Mouse (Mus musculus) kidney, postnatal 14 days (tissue): ENCODE results near the gene Top2b.
A peak's percentile ranks its signal among the peaks of the same experiment; 100 is the strongest.

Experiments
- DNase-seq: peaks from one replicate; pipeline ENCODE4 v3.0.0; 2022; ENCODE audit warnings: mixed read lengths

Top2b gene

DNA sequence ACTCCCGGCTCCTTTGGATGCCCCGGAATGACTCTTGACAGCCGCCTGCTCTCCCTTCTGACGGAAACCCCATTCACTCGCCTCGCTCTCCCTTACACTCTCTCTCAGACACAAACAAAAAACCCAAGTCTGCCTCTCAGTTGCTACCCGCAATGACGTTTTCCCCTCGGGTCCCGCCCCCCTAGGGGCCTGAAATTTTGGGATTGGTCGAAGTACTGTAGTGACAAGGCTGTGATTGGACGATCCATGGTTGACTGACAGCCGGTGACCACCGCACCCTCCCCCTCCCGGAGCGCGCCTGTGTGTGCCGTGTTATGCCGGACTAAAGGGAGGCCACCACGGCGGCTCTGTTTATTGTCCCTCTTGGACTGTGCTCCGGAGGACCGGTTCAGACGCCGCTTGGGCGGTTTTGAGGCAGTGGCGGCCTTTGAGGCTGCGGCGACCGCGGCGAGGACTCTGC, at the start of gene Top2b:
Gene Top2b (plus strand): TSS at position 302 of the 460 bp plus-strand sequence.
- DNase-seq, result peak; percentile 98

DNA sequence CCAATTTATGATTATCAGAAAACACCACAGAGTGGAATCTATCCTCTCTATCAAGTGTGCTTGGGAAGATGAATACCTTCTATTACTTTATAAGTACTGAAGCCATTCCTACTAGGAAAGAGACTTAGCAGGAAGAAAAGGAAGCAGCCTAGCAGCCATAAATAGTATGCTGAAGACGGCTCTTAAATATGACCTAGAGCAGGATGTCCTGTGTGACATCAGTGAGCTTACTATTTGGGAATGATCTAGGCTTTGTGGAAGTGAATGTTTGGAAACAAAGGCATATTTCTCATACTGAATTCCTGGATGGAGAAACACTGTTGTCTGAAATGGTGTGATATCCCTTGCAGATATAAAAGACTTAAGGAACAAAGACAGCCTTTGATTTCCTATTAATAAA, 48.3 kb upstream of the Top2b start:
- DNase-seq, result peak; percentile 29

DNA sequence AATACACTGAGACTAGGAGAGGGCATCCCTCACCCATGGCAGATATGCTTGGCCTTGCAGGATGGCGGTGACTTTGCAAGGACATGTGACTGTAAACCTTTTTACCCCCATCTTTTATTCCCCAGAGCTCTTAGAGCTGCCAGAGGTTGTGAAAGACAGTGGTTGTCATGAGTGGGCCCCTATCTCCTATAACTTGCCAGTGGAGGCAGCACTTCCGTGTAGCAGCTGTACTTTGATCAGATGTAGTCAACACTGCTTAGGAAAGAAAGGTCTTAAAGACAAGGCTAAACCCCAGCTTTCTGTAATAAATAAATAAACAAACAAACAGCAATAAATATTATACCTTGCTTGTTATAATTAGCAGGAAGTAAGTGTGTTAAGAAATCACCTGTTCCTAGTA, 45.2 kb upstream of the Top2b start:
- DNase-seq, result no peak

DNA sequence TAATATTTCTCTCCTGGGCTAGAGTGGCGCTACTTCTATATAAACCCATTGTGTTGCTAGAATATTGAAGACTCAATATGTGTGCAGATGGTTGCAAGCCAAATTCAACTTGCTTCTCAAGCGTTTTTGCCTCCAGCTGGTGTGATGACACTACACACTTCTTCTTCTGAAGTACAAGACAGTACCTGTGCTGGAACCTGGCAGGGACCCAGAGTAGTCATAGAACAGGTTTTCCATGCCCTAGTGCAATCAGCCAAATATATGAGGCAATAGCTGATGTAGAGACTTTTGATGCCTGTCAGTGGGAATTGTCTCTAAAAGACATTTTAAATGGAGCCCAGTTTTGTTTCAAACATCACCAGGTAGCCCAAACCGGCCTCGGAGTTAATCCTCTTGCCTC, 40.6 kb upstream of the Top2b start:
- no peak for DNase-seq

DNA sequence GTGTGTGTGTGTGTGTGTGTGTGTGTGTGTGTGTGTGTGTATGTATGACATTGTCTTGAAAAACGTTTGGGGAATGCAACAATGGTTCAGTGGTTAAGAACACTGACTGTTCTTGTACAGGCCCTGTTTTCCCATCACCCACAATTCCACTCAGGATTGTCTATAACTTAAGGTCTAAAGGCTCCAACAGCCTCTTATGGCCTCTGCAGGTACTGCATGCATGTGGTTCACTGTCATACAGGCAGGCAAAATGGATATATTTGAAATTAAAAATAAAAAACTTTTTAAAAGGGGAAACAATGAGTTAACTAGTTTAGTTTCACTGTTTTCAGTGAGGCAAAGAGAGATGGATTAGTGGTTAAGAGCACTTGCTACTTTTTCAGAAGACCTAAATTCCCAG, 39.8 kb upstream of the Top2b start:
- DNase-seq, result no peak

DNA sequence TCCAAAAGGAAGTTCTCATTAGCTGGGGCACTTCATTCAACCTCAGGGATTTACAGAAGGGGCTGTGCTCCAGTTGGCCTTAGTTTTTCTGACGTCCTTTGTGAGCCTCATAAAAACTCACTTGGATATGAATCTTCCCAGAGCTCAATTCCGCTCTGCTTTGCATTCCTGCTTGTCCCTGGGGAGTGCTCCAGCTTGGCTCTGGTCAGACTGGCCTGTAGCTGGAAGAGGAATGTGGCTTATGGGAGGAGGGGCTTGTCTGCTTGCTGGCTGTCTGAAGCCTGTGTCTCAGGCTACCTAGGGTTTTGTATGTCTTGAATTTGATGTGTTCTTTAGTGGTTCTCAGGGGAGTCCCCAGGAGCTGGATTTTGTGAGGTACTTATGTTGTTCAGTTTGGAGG, 36.4 kb upstream of the Top2b start:
- DNase-seq, result peak; percentile 83

DNA sequence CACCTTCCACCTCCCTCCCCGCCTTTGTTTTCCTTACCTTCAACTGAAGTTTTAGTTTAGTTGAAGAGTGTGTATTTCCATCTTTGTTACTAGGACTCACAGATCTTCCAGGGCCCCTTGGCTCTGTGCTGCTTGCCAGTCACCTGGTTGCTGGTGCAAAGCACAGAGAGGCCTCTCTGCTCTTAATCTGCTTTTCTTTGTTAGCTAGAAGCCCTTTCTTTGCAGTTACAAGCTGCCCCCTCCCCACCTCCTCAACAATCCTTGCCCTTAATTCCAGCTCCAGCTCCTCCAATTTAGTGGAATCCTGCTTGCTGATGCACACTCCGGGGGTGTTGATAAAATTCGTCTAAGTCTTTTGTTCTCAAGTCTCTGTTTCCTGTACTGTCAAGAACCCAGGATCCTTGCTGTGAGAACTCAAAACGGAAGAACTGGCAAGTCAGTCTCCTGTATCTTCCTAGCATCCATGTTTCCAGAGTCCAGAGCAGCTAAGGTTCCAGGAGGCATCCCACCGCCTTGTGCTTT, 36.0 kb upstream of the Top2b start:
- DNase-seq, result no peak

DNA sequence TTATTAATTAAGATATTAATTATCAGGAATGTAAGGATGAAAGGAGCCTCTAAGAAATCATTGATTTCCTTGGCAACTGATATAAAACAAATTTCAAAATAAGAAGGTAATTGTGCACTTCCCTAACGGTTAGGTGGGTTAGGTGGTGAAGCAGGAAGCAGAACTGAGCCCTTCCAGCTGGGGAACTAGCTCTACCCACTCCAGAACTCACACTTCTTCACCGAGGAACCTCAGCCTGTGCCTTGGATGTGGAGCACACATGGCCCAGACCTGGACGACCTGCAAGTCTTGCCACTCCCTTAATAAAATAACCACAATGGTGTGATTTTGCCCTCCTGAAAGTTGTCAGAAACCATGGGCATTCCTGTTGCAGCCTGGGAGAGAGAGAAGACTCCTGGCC, 35.2 kb upstream of the Top2b start:
- no peak for DNase-seq

DNA sequence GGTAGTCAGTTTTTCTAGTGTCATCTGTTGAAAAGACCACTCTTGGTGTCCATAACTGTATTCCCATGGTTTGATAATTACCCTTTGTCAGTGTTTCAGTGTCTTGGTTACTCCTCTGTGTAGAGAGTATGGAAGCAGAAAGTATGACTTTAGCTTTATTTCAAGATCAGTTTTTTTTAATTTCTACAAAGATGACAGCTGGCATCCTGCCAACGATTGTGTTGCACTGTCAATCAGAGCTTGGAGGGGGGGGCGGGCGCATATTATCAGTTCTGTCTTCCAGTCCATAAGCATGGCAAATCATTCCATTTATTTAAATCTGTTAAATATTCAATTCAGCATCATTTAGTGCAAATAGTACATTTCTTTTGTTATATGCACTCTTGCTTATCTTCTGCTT, 30.7 kb upstream of the Top2b start:
- DNase-seq, result no peak

DNA sequence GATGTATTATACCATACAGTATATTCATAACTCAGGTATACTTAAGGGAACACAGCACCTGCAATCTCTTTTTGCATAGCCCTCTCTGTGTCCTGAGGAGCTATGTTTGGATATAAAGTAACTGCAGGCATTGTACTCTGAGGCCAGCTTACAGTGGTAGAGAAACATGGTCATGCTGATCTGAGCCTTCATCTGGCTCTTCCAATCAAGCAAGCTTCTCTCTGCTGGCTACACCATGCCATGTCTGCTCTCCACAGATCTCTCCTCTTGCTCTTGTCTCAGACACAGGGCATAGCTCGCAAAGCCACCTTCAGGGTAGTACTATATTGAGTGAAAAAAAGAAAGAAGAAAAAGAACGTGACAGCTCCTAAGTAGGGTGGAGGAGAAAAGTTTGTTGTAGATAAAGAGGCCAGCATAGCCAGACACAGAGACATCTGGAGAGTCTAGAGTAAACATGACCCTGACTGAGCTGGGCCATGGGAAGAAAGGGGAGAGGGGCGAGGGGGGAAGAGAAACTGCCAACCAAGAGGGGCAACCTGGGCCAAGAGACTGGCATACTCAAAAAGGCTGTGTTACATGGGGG, 29.1 kb upstream of the Top2b start:
- no peak for DNase-seq

DNA sequence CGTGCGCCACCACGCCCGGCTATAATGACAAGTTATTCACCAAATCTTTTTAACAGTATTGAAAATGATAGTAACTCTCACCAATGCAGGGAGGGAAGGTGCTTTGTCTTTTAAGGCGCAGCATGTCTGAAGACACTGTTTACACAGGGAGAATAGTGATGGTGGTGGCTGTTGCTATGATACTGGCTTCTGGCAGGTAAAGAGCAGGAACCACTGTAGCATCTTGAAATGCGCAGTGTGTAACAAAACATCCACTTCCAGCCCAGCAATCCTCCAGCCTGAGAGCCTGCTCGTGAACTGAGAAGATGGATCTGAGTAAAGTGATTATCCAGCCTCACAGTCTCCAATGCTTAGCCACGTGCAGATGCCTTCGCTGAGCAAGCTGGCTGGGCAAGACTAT, 17.5 kb upstream of the Top2b start:
- no peak for DNase-seq

DNA sequence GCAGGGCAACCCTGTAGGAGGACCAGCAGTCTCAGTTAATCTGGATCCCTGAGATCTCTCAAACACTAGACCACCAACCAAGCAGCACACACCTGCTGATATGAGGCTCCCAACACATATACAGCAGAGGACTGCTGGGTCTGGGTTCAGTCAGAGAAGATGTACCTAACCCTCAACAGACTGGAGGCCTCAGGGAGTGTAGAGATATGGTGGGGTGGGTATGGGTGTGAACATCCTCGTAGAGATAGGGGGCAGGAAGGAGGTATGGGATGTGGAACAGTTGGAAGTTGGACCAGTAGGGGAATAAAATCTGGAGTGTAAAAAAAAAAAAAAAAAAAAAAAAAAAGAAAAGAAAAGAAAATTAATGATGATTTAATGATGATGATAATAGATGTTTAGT, 5.3 kb upstream of the Top2b start:
- DNase-seq, result no peak

DNA sequence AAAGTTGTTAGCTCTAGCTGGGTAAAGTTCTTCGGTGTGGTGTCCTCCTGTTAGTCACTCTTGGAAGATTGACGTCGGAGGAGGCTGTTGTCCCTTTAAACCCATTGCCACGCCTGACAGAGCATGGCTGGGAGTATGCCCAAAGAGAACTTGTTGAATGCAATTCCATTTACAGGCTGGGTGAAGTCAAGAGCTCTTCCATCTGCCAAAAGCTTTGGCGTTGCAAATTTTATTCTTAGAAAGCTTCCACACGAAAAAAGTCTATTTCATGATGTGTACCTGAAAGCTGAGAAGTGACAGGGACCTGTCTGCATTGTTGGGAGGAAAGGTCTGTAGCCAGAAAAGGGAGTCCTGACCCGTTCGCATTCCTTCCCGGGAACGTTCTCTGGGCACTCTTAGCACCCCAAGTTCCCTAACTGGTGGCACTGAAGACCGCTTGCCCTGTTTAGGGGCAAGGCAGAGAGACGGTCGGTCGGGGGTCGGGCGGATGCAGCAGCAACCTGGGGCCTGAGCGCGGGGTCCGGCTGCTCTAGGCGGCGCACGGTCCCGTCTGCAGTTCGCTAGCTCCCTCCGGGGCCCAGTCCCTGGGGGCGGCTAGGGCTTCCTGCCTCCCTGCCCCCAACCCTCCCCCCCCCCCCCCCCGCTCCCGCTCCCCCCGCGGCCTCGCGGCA, 683 bp upstream of the Top2b start:
- DNase-seq, result peak; percentile 80

DNA sequence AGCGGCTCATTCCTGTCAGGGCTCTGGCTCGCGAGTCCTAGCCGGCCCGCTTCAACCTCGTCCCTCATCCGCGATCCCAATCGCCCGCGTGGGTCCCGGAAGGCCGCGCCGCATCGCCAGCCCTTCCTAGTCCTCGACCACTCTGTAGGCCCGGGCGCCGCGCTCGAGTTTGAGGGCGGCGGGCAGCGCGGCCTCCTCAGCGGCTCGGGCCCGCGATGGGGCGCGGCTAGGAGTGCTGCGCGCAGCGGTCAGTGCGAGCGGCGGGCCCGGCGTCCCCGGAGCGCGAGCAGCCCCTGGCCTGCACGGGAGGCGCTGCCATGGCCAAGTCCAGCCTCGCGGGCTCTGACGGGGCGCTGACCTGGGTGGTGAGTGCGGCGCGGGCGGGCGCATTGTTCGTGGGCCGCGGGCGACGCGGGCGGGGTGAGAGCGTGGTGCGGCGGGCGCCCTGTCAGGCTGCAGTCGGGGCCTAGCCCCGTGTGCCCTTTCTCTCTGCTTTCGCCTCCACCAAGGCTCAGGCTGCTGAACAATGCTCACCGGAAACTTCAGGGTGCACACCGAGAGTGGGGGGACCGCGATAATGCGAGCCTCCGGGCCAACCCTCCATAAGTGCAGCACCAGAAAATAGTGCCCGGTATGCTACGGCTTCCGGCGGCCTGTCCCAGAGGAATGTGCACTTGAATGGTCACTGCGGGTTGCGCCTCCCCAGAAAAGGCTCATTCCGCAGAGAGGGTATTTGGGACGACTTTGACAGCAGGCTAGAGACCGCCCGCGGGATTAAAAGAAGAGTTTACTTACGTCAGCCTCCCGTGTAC, 589 bp downstream of the Top2b start:
- DNase-seq, result peak; percentile 76

DNA sequence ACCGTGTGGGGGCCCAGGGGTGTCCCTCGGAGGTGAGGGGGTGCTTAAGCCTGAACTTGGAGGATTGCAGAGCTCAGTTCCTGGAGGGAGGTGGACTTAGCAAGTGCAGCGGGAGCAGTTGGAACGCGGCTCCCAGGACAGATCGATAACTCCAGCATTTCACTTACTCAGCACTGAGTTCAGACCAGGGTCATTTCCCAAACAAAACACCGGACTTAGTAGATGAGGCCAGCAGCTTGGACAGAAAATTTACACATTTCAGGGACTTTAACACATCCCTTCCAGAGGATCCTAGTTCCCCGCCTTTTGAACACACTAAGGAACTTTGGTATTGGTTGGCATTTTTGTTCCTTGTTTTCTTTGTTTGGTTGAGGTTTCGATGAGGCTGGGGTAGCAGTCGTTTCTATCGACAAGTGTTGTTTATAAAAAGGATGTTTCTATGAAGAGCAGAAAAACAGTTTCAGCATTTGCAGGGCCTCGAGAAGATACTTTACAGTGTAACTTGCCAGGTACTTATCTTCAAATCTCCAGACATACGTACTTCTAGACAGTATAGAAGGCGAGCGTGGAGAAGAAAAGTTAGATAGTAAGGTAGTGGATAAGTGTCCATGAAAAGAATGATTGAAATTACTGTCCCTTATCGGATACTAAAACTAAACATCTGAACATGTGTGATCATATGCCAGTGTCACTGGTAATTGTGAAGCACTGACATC, 1.4 kb downstream of the Top2b start:
- DNase-seq, result no peak

DNA sequence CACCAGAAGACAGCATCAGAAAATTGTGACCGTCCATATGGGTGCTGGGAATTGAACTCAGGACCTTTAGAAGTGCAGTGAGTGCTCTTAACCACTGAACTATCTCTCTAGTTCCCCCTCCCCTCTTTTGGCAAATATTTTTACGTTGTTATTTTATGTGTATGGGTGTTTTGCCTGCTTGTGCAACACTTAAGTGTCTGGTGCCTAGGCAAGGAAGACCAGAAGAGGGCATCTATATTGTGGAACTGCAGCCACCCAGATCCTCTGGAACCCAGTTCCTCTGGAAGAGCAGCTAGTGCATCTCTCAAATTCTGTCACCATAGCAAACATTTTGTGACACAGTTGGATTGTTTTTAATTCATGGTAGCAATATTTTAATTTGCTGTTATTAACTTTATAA, 2.0 kb downstream of the Top2b start:
- no peak for DNase-seq

DNA sequence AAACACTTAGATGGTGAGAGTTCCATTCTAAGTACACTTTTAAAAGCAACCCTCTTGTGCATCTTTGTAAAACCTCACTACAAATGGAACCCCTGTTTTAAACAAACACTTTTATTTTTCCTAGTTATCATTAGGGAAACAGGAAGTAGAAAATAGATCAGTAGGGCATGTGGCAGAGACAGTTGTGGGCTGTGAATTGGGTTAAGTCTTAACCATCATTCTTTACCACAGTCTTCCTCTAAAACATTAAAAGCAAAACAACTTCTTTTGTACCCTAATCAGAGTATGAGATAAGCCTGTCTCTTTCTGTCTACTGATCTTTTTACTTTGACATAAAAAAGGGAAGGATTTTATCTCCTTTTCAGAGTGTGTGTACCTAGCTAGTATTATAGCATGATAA, 7.8 kb downstream of the Top2b start:
- DNase-seq, result no peak

DNA sequence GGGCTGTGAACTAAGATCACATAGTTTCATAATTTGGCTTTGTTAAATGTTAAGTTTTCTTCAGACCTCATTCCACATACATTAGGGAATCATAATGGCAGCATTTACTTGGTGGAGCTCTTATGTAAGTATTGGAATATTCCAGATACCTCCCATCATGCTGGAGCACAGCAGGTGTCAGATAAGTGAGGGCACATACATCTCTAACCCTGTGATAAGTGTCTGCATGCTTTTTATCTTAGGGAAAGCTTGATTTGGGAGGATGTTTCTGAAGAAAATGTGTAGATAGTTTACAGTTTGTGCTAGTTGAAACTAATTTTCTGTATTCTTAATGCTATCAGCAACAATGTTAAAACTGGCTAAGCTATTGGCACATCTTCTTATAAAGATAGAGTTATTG, 8.2 kb downstream of the Top2b start:
- DNase-seq, result no peak

DNA sequence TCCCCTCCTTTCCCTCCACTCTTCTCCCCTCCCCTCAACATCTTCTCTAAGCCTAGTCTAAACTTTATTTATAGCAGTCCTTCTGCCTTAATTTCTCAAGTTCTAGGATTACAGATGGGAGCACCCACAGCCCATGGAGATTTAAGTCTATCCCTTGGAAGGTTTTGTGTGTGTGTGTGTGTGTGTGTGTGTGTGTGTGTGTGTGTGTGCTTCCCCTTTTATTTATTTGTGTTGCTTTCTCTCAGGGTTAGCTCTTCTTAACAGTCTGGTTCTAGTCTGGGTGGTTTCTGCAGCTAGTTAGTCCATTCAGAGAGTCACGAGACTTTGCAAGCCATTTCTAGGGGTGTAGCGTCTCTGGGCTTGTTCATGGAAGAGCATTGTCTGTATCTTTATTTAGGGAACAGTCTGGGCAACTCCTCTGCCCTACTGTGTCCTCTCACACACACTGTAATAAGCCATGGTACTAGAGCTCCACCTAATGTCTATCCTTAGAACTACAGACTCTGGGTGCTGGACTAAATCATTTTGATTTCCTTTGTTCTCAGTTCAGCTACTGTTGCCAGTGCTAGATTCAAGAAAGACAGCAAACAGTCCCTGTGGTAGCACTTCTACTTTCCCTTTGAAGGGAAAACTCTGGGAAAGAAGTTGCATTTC, 15.1 kb downstream of the Top2b start:
- DNase-seq, result peak; percentile 79

DNA sequence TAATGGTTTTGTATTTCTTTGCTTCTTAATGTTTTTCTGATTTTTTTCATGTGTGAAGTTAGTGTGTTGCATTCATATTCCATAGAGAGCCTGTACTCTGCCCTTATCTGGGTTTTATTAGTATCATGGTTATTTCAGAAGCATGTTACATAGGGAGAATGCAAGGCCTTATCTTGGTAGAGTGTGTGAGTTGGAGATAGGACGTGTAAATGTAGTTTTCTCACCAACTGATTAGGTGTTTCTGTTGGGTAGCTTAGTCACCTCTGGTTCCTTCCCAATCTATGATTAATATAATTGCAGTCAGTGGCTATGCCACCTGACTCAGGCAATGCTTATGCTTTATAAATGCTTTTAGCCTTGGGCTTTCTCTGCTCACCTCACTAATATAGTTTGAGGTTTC, 19.8 kb downstream of the Top2b start:
- no peak for DNase-seq

DNA sequence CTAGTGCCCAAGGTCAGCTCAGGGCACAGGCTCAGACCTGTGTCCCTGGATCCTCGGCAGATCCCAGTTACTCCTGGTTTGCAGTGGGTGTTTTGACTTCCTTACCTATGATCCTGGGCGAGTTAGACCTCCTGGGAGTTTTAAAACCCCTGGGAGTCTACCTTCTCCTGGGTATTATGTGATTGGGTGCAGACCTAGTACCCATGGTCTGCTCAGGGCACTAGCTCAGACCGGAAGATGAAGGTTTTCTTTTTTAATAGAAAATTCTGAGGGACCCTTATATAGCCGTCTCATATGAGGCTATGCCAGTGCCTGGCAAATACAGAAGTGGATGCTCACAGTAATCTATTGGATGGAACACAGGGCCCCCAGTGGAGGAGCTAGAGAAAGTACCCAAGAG, 40.2 kb downstream of the Top2b start:
- no peak for DNase-seq

DNA sequence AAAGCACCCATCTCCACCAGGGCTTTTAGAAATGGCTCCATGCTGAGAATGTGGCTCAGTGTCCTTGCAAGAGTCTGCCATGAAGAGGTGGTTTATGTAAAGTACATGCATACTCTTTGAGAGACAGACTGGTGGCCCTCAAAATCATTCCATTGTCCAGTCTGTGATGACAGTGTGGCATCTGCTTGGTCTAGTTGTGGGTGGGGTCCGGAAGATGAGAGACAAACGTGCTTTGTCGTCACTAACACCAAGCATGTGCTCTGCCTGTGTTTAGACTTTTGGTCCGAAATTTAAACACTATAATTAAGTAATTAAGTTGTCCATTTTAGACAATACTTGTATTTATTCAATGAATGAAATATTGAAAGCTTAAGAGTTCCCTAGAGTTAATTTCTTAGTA, 49.2 kb downstream of the Top2b start:
- no peak for DNase-seq

DNA sequence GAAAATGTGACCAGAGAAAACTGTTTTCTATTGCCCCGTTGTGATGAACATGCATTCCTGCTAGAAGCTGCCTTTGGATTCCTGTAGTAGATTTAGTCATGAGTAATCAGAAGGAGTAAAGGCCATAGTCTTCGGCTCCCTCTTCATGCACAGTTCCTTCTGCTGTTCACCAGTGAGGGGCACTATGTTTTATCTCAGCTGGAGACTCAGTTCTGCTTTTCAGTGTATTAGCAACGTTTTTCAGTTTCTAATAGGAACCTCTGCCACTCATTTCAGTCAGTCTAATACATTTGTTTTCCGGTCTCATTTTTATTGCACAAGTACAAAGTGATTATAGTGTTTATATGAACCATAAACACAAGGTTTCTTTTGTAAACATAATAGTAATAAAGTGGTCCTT, 62.6 kb downstream of the Top2b start:
- no peak for DNase-seq
